Mouse (Mus musculus) kidney, embryonic 16.5 days (tissue): Measurements from ENCODE around the gene Msn. TPM values are rescaled to one million over a fixed set of nuclear protein-coding genes. Genes with fewer than 3 reads are reported as not detected.

Experiments used
- ATAC-seq: fragments of 200-750 bp; cut with Nextera tagmentation; 2 replicates; pipeline ENCODE4 v1.8.0; 2017; ENCODE audit warnings: moderate TSS enrichment; ENCODE audit not compliant: low FRiP score, low TSS enrichment
- H3K27ac ChIP-seq: fragments of 300-500 bp; sonication (generic); 2 replicates; pipeline ENCODE4 v1.5.1; 2014; ENCODE audit warnings: low read length
- H3K27me3 ChIP-seq: fragments of 300-500 bp; sonication (generic); 2 replicates; pipeline ENCODE4 v1.6.1; 2014; ENCODE audit warnings: low read length, control low read depth, mixed read lengths; ENCODE audit not compliant: insufficient read depth
- H3K36me3 ChIP-seq: fragments of 300-500 bp; sonication (generic); 2 replicates; pipeline ENCODE4 v1.6.1; 2014; ENCODE audit warnings: low read length, control low read depth, mixed read lengths; ENCODE audit not compliant: insufficient read depth
- H3K4me1 ChIP-seq: fragments of 300-500 bp; sonication (generic); 2 replicates; pipeline ENCODE4 v1.6.1; 2014; ENCODE audit warnings: low read length, control low read depth, mixed read lengths; ENCODE audit not compliant: insufficient read depth
- H3K4me2 ChIP-seq: fragments of 300-500 bp; sonication (generic); replicated peaks from 2 replicates; pipeline ENCODE4 v1.6.1; 2014; ENCODE audit warnings: low read depth, low read length
- H3K4me3 ChIP-seq: fragments of 300-500 bp; sonication (generic); 2 replicates; pipeline ENCODE4 v1.5.1; 2014; ENCODE audit warnings: mild to moderate bottlenecking, low read length
- H3K9ac ChIP-seq: fragments of 300-500 bp; sonication (generic); replicated peaks from 2 replicates; pipeline ENCODE4 v1.6.1; 2014; ENCODE audit warnings: low read length
- H3K9me3 ChIP-seq: fragments of 300-500 bp; sonication (generic); 2 replicates; pipeline ENCODE4 v1.6.1; 2016; ENCODE audit warnings: low read length, control low read depth
- WGBS: fragments of 180-500 bp; shearing (Covaris S2); extraction: QIAGEN DNeasy Blood & Tissue Kit; methylation state at CpG from one replicate; pipeline ENCODE4 v1.1.7; 2014; 5-methylcytosine and 5-hydroxymethylcytosine counted together
- polyA plus RNA-seq: library from polyadenylated mRNA; unstranded; fragments of >200 nt; fragmentation: Nextera tagmentation; extraction: Ambion mirVana; gene quantifications from 2 replicates; pipeline ENCODE4 v1.2.1, GENCODE M21; 2015

The Msn gene
- polyA plus RNA-seq, result 140 and 149 TPM in 2 replicates

GRCm38 (mm10) chrX:96095509-96096499 is at the start of gene Msn:
Gene Msn, plus strand, starts transcription at chrX:96096042.
- peak within 1 kb of the TSS; percentile 66 for H3K4me3 ChIP-seq
- H3K9me3 ChIP-seq, result no peaks in the 10 kb centered on the region
- 20% methylated on average over 41 of the region's 44 CpGs for WGBS
- H3K4me2 ChIP-seq, result peak within 1 kb of the TSS; percentile 56
- H3K27me3 ChIP-seq, result peaks cover 9% of the 10 kb centered on the region; the same call in 1 of the 2 replicates
- H3K9ac ChIP-seq, result peak within 1 kb of the TSS; percentile 74
- H3K4me1 ChIP-seq, result peaks cover 5% of the 10 kb centered on the region; the same call in 1 of the 2 replicates
- peak; percentile 77 for ATAC-seq
- H3K36me3 ChIP-seq, result no peaks in the 10 kb centered on the region
- peak within 1 kb of the TSS; percentile 66 for H3K27ac ChIP-seq

DNA sequence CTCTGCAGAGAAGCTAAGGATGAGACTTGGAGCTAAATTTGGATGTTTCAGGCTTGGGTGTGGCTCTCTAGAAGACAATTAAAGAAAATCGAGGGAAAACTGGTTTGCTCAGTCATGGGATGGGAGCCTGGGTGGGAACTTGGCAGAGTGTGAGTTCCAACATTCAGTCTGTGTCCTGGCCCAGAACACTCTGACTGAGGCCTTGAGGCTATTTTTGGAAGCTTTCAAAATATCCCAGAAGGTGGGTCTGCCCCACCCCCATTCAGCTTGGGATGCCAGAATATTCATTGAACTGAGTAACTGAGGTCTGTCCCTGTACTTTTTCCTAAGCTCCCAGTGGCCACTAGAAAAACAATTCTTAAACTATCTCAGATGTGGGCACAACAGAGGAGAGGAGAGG is 43.0 kb upstream of the Msn start:
- H3K36me3 ChIP-seq, result no peaks in the 10 kb centered on the region
- ATAC-seq, result no peak
- H3K4me1 ChIP-seq, result no peaks in the 10 kb centered on the region
- peaks cover 7% of the 10 kb centered on the region; the same call in 1 of the 2 replicates for H3K27me3 ChIP-seq
- H3K27ac ChIP-seq, result no peak overlapping the region
- H3K4me3 ChIP-seq, result no peak overlapping the region
- H3K9me3 ChIP-seq, result no peaks in the 10 kb centered on the region
- 60% methylated on average over 1 of the region's 1 CpGs for WGBS
- H3K9ac ChIP-seq, result no peak overlapping the region
- H3K4me2 ChIP-seq, result no peak overlapping the region

DNA sequence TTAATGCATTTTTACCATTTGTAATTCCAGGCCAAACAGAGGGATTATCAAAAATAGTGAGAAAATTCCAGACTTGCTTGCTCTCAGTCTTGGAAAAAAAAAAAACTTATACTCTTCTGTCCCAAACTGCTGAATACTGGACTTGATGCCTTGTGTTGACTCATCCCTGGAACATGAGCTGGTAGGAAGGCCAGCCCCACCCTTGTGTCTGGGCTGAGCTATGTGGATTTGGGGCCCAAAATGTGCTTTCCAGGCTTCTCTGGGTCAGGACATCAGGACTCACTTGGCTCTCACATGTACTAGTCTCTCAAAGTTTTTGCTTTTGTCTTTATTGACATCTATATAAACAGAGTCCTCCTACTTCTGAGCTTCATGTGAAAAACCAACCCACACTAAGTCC is 18.1 kb upstream of the Msn start:
- no peaks in the 10 kb centered on the region for H3K9me3 ChIP-seq
- no peaks in the 10 kb centered on the region for H3K4me1 ChIP-seq
- H3K4me3 ChIP-seq, result no peak overlapping the region
- no peak overlapping the region for H3K9ac ChIP-seq
- no peak overlapping the region for H3K4me2 ChIP-seq
- no peak overlapping the region for H3K27ac ChIP-seq
- no peaks in the 10 kb centered on the region for H3K36me3 ChIP-seq
- no peaks in the 10 kb centered on the region for H3K27me3 ChIP-seq
- ATAC-seq, result no peak

- no peaks in the 10 kb centered on the region for H3K9me3 ChIP-seq
- H3K27me3 ChIP-seq, result no peaks in the 10 kb centered on the region
- H3K9ac ChIP-seq, result no peak overlapping the region
- whole genome bisulfite sequencing, result 39% methylated on average over 2 of the region's 2 CpGs
- H3K36me3 ChIP-seq, result no peaks in the 10 kb centered on the region
- no peaks in the 10 kb centered on the region for H3K4me1 ChIP-seq
- H3K4me3 ChIP-seq, result no peak overlapping the region
- no peak overlapping the region for H3K4me2 ChIP-seq
- no peak for ATAC-seq
- no peak overlapping the region for H3K27ac ChIP-seq
Observed at GRCm38 (mm10) chrX:96086259-96086658, 9.6 kb upstream of the Msn start.

- H3K9ac ChIP-seq, result peak overlapping the region; percentile 74
- H3K27me3 ChIP-seq, result peaks cover 9% of the 10 kb centered on the region; the same call in 1 of the 2 replicates
- peak overlapping the region; percentile 56 for H3K4me2 ChIP-seq
- H3K27ac ChIP-seq, result peak overlapping the region; percentile 66
- no peaks in the 10 kb centered on the region for H3K9me3 ChIP-seq
- H3K36me3 ChIP-seq, result no peaks in the 10 kb centered on the region
- peaks cover 5% of the 10 kb centered on the region; the same call in 1 of the 2 replicates for H3K4me1 ChIP-seq
- 21% methylated on average over 15 of the region's 15 CpGs for WGBS
- H3K4me3 ChIP-seq, result peak overlapping the region; percentile 66
- peak; percentile 73 for ATAC-seq
Observed at GRCm38 (mm10) chrX:96096513-96097210, 820 bp downstream of the Msn start.

DNA sequence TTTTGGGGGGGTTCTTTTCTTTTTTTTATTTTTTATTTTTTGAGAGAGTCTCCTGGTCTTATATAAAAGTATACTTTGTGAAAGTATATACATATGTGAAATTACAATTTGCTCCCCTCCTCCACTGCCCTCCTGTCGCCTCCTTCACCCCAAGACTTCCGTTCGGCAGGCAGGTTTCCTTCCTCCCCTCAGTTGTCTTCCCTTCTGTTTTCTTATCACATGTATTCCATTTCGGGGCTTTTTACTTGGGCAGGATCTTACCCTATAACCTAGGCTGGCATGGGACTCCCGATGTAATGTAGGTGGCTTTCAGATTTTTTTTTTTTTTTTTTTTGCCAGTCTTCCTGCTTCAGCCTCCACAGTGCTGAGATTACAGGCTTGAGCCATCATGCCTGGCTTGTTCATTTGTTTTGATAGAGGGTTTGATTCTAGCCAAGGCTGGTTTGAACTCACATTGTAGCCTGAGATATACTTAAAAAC is 1.7 kb downstream of the Msn start:
- Histone ChIP-seq H3K9me3 (no peaks in the 10 kb centered on the region), H3K4me3 (peak overlapping the region; percentile 66), H3K36me3 (no peaks in the 10 kb centered on the region), H3K27me3 (peaks cover 9% of the 10 kb centered on the region; the same call in 1 of the 2 replicates), H3K4me2 (peak overlapping the region; percentile 56), H3K4me1 (peaks cover 5% of the 10 kb centered on the region; the same call in 1 of the 2 replicates), H3K27ac (no peak overlapping the region), H3K9ac (peak overlapping the region; percentile 4; the same call in 1 of the 2 replicates)
- WGBS, result 57% methylated on average over 5 of the region's 5 CpGs
- no peak for ATAC-seq

- no peaks in the 10 kb centered on the region for H3K36me3 ChIP-seq
- no peak overlapping the region for H3K4me3 ChIP-seq
- no peak overlapping the region for H3K27ac ChIP-seq
- H3K4me2 ChIP-seq, result peak overlapping the region; percentile 38; the same call in 1 of the 2 replicates
- H3K9ac ChIP-seq, result no peak overlapping the region
- no peaks in the 10 kb centered on the region for H3K9me3 ChIP-seq
- H3K4me1 ChIP-seq, result peaks cover 5% of the 10 kb centered on the region; the same call in 1 of the 2 replicates
- peaks cover 4% of the 10 kb centered on the region; the same call in 1 of the 2 replicates for H3K27me3 ChIP-seq
- WGBS, result 55% methylated on average over 2 of the region's 2 CpGs
- peak; percentile 57 for ATAC-seq
Observed at GRCm38 (mm10) chrX:96099003-96099402, 3.2 kb downstream of the Msn start.

GRCm38 (mm10) chrX:96107427-96108291 is 11.8 kb downstream of the Msn start:
- no peak for ATAC-seq
- Histone ChIP-seq H3K27me3 (no peaks in the 10 kb centered on the region; the same call in 1 of the 2 replicates), H3K4me1 (no peaks in the 10 kb centered on the region), H3K9me3 (no peaks in the 10 kb centered on the region), H3K9ac (no peak overlapping the region), H3K4me2 (no peak overlapping the region), H3K4me3 (no peak overlapping the region), H3K27ac (no peak overlapping the region), H3K36me3 (no peaks in the 10 kb centered on the region)
- WGBS, result 64% methylated on average over 3 of the region's 3 CpGs

DNA sequence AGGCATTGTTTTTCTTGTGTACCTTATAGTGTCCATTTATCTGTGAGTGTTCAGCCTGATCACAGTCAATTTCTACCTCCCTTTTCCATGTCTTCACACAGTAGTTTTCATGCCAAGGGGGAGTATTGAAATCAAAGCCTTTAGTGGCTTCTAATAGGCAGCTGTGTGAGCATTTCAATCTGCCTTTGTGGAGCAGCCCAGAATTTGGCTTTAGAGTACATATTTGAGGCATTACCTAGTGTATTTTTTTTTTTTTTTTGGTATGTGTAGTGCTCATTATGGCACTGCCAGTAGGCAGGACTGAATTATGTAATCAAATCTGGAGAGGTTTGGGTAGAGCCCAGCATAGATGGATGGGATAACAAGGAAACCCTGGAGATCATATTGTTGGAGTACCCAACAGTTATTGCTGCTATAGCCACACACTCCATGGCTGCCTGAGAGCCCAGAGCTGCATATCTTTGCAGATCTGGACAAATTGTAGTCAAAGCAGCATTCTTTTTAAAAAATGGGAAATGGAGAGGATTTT is 17.3 kb downstream of the Msn start:
- Histone ChIP-seq H3K4me2 (no peak overlapping the region), H3K9me3 (no peaks in the 10 kb centered on the region)
- ATAC-seq, result no peak

More for the DNA sequence above, 17.3 kb downstream of the Msn start:
- no peak overlapping the region for H3K9ac ChIP-seq
- no peak overlapping the region for H3K27ac ChIP-seq
- no peak overlapping the region for H3K4me3 ChIP-seq
- no peaks in the 10 kb centered on the region for H3K4me1 ChIP-seq
- no peaks in the 10 kb centered on the region for H3K36me3 ChIP-seq
- no peaks in the 10 kb centered on the region; the same call in 1 of the 2 replicates for H3K27me3 ChIP-seq
